Mouse (Mus musculus): ENCODE measurements at regions not wholly inside any gene's neighbourhood (a gene's known extent, or its start where the extent isn't known, plus 50 kb on each side); places are given as distances from the start of the nearest gene placed in this dataset.

DNA sequence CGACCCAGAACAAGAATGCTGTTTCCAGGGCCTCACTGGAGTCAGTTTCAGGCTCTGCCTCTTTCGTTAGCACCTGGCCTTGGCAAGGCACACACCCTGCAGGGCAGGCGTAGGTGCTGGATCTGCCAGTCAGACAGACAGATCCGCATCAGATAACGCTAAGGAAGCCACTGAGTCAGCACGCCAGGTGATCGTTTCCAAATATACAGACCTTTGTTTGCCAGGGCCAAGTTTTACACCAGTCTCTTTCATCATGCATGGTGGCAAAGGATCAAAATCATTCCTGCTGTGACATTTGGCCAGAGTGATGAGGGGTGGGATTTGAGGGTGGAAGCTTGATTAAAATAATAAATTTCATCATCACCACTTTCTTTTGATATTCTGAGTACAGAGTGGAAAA, 411.0 kb downstream of the Ofcc1 start:
- no peak for DNase-seq (ENCODE audit: low read depth)

DNA sequence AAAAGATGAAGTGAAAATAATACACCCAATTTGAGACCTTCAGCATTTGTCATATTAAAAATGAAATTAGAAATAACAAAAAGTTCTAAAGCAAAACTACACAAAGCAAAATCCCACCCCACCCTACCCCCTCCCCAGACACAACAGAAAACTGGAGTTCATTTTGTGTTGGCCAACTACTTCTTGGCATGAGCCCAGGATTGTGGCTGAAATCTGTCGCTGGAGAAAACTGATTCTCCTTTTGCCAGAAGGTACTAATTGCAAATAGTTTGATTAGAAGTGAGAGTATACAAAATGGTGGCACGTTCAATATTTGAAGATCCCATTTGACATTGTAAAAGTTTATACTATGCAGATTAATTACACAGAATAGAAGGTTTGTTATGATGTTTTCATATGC, 426.0 kb downstream of the Ofcc1 start:
- no peak for DNase-seq (ENCODE audit: low read depth)

DNA sequence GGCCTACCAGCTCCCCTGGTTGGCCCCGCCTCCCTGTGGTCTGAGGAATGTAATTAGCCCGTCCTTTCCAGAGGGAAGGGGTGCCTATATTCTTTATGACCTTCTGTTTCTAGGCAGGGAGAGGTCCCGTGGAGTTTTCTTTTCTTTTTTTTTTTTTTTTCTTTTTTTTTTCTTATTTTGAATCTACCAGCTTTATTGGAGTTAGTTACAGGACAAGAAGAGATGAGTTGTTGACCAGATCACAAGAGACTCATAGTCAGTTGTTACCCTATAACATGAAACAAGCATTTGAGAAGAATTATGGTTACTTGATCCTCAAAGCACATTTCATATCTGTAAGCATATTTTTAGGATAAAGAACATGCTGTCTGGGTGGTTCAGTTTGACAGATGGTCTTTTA, 429.8 kb downstream of the Ofcc1 start:
- DNase-seq (ENCODE audit: low read depth), result no peak

DNA sequence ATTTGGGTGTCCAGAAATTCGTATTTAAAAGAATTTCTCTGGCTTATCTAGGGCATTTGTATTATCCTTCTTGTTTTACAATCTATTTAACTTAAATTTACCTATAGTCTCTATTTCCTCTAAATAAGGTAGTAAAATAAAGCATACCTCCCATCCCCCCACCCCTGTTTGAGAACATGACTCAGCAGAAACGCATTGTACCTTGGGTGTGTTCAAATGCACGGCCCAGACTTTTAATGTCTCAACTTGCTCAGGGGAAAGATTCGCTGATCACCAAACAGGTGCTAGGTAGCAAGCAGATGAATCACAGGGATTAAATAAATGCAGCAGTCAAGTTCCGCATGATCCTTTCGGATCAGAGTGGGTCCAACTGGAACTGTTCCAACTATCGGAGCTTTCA, 432.7 kb downstream of the Ofcc1 start:
- DNase-seq (ENCODE audit: low read depth), result no peak

DNA sequence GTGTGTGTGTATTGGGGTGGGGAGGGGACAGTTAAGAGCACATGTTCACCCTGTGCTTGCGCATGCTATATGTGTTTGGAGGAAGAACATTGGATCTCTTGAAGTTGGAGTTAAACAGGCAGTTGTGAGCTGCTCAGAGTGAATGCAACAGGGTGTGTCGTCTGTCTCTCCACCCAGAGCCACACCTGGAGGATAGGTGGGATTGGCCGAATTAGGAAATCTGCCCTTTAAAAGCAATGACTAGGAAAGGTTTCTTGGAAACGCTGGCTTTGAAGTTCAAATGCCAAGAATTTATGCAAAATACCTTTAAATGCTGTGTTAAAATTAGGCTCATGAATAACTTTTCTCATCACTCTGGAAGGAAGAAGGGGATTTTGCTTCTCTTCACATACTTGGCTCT, 436.9 kb downstream of the Ofcc1 start:
- DNase-seq (ENCODE audit: low read depth), result no peak

DNA sequence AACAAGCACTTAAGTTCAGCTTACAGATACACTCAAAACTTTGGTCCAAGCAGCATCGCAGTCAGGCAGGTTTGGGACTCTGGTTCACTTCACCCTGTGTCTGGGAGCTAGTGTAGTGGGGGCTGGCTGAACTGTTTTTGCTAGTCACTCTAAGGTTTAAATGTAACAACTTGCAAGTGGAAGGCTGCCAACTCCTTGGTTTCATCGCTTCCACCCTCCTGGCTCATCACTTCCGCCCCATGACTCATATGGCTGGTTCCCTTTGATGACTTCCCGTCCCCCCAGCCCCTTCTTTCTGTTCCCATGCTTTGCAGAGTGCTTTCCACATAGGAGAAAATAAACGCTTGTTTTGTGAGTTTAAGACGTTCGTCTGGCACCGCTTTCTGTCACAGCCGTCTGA, 438.1 kb downstream of the Ofcc1 start:
- DNase-seq (ENCODE audit: low read depth), result peak; percentile 95

DNA sequence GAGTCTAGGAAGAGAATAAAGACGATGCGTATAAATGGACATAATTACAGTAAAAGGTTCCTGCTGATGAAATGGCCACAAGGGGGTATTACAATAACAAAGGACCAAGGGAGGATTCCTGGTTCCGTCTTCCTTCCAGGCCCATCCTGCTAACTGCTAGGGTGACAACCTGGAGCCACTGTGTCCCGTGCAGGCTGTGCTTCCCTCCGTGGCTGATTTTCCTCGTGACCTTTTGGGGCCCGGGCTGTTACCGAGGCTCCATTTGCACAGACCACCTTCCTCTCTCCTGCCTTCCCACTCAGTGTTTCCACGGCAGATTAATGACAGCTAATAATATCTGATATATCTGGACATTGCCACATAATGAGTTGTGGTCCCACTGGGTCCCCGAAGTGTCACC, 453.5 kb downstream of the Ofcc1 start:
- no peak for DNase-seq (ENCODE audit: low read depth)

DNA sequence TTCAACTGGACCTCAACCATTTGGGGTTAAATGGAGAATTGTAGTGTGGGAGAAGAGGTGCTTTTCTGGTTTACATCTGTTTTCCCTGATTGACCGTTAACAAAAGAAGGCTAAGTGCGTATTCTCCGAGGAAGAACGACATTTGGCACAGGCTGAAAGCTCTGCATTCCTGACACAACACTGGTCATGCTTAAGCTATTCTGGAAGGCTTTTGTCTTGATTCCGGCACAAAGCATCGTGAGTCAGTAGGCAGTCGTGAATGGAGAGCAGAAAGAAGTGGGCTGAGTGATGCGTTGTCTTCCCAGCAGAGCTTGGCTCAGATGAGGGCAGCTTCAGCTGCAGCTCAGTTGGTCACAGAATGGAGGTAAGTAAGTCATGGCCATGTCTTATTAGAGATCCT, 457.0 kb downstream of the Ofcc1 start:
- no peak for DNase-seq (ENCODE audit: low read depth)

DNA sequence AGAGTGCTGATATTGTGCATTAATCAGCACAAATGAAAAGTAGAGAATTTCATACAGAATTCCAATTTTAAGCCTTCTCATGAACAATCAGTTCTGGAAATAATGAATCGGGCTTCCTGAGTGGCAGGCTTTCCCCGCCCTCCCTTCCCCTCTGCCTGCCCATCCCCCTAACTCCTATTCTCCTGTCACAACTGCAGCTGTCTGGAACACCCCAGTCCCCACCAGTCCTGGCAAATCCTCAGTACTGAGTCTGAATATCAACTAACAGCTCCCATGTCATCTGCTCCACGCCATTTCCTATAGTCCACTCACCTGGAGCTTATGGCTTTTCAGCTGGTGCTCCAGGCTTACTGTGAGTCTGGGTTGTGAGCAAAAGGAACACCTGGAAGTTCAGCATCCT, 457.9 kb downstream of the Ofcc1 start:
- DNase-seq (ENCODE audit: low read depth), result no peak

DNA sequence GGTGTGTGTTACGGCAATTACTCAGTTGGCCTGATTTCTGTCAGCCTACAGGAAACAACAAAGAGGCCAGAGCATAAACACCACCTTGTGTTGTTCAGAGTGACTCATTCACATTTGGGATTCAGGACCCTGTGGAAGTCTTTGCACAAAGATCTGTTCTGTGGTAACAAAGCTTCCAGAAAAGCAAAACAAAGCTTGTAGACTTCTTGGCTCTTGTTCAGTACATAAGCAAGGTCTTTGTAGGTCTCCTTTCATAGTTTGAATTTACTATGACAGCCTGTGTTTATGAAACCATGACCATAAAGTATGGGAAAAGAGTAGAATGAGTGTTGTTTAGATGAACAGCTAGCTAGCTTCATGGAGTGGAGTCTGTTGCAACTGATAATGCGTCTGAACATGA, 461.9 kb downstream of the Ofcc1 start:
- DNase-seq (ENCODE audit: low read depth), result no peak

DNA sequence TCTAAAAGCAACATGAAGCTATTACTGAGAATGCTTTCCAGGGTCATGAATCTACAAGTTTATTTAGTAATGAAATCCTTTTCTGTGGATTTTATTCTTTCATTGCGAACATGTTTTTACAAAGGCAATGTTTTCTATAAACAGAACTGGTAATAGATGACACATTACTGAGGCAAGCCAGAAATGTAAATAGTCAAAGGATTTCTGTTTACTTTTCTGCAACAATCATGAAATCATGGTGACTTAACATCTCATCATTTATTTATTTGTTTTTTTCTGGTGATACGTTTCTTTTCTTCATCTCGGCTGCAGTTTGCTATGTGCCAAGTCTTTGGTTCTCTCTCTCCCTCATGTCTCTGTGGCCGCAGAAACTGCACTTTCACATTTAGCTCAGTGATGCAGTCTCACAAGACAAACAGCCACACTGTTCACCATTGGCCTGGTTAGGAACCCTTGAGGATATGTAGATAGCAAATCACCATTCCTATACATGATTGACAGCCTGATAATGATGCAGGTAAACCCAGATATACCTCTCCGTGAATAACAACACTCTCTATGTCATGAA, 462.8 kb downstream of the Ofcc1 start:
- DNase-seq (ENCODE audit: low read depth), result no peak

DNA sequence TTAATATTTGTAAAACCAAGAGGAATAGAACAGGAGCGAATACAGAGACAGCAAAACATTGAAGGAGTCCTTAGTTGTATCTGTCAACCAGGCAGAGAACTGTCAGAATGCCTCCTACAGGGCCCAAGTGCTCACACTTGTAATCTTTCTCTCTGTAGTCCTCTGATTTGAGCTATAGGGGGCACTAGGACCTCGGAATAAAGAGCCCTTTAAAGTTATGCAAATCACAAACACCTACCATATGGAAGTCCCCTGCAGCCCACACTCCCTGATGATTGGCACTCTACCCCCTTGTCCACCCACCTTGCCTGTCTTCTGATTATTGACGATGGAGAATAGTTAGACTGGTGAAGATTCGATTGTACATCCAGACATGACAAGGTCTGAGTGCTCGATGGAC, 467.1 kb downstream of the Ofcc1 start:
- peak; percentile 54 for DNase-seq (ENCODE audit: low read depth)

DNA sequence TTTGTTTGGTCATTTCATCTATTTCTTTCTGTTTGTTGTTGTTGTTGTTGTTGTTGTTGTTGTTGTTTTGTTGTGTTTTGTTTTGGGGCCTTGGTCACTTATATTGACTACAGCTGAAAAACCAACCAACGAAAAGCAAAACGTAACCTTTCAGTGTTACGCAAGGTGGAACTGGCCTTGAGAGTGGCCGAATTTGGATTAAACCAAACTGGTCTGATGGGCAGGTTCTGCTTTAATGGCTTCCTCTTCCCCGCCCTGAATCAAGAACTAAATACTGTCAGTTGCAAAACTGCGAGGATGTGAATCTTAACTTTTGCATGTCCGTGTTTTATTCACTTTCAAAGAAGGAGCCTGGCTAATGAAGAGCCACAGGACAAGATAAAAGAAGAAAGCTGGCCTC, 480.2 kb downstream of the Ofcc1 start:
- DNase-seq (ENCODE audit: low read depth), result peak; percentile 54

DNA sequence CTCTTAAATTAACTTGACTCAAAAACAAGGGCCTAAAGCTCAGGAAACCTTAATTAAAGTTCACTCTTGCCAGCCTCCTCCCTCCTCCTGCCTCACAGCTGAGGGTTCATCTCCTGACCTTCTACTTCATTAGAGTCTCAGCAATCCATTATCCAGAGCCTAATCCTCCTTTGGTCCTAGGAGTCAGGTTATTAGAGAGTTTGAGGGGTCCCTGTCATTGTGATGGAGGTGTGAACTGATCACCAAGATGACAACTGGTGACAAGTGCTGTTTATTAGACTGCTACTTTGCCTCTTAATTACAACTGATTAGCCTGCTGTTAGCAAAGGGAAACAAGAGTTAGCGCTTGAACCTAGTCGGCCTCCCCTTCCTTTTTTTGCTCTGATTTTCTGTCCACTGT, 481.1 kb downstream of the Ofcc1 start:
- DNase-seq (ENCODE audit: low read depth), result no peak

DNA sequence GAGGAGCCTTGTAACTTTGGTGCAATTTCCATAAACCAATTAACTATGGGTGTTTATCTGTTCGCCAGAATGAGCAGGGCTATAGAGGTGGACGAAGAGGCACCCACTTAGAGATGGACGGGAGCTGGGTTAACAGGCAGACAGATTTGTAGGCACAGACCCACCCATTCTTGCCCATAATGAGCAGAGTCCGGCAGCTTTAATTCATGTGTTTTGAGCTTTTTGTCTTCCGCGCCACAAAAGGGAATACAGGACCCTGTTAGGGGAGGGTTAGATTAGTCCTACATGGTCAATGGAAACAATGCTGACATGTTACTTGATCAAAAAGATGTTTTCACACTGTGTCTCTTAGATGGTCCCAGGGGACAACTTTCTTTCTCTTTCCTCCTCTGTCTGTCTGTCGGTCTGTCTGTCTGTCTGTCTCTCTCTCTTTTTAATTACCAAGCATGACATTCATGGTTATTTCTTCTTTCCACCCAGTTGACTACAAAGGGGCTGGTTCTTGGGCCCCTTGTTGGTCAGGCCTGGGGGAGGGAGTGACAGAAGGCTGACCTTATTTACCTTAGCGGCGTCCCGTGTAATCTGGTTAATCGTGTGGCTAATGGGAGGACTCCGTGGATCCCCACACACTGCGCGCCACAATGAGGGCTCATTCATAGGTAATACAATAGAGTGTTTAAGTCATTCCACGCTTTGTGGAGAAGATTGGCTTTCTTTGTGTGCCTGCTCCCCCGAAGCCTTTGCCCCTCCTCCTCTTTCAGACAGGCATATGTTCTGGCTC, 483.7 kb downstream of the Ofcc1 start:
- DNase-seq (ENCODE audit: low read depth), result no peak

DNA sequence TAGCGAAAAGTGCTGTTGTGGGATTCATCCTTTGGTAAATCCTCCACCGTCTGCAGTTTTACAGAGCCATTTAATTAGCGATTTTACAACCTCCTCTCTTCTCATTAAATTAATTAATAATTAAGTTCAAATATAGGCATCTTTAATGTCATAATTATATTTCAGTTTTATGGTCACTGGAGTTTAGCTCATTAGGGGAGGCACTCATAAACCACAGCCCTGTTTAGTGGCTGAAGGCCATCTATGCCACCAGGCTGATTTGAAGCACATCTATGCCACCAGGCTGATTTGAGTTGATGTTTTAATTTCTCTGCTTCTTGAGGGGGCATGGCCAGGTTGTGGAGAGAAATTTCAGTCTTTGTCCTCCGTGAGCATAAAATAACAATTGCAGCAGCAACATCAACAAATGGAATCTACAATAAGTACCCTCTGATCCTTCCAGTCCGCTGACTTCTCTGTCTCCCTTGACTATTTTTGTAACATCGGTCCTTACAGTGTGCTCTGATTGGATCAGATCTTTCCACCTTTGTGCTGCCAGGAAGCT, 508.9 kb downstream of the Ofcc1 start:
- DNase-seq (ENCODE audit: low read depth), result no peak

DNA sequence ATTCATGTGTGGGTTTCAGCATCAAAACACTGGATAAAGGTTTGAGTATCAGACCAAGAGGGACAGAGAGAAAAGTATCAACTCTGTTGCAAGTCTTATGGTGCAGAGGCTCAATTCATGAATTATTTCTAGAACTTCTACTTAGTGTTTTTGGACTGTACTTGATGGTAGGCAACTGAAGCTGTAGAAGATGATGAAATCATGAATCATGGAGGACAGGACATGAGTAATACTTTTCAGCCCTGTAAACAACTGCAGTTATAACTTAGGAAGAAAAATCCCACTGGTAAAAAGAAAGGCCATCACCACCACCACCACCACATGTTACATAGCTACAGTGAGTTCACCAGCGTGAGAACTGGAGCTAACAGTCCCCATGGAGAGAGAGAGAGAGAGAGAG, 511.9 kb downstream of the Ofcc1 start:
- DNase-seq (ENCODE audit: low read depth), result peak; percentile 93

DNA sequence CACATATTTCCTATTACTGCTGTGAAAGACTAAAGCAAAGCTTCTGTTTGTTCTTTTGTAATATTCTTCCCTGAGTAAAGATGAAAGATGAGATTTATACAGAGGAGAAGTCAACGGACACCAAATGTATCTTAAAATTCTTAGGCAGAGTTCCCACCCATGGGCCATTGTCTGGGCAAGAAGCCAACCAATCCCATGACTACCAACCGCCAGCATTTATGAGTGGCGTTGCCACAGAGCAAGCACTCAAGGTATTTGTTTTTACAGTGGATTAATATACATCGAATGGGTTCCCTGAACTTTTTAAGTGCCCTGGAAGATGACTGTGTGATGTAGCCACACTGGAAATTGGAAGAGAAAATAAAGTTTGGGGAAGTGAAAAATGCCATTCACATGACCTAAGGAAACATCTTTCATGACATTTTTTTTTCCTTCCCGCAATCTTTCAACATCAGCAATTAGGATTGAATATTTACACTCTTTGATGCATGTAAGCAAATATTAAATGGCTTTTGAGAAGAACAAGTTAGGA, 525.1 kb downstream of the Ofcc1 start:
- DNase-seq (ENCODE audit: low read depth), result peak; percentile 9

DNA sequence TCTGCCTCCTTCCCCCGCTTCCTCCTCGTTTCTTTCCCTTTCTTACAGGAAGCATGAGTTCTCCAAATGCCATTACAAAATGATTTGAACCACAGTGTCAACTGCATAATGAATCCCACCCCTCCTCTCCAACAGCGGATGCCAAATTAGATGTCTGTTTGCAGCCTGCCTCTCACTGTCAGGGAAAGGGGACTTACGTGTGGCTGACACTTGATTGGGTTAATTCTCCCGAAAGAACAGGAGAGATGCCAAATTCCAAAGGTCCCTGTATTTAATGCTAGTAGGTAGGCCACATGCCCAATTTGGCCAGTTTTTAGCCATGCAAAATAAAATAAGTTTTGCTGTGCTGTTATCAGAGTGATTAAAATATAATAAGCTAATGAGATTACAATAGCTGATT, 525.9 kb downstream of the Ofcc1 start:
- no peak for DNase-seq (ENCODE audit: low read depth)

DNA sequence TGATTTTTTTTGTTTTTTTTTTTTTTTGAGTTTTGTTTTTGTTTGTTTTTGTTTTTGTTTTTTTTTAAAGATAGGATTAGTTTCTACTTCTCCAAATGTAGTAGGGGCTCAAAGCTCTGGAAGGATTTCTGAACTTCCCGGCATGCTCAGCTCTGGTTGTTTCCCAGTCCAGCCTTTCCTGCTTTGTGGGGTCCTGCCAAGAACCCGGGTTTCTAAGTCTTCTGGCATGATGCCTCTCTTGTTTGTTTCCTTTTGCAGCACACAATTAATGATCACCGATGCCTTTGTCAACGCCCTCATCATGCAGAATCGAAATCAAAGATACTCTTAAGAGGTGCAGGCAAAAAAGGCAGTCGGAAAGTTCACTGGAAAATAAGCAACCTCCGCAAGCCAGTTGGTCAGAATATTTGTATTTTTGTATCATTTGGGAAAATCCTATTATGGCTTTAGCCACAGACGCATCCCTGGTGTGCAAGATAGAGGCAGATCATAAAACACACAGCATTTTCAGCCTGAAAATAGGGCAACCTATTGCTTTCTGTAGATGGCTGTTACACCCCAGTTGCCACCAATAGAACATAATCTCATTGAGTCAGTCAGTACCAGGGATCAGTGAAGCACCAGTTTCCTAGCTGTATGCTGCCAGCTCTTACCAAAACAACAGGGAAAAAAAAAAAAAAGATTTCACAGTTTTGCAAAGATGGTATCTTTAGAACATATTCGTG, 526.6 kb downstream of the Ofcc1 start:
- no peak for DNase-seq (ENCODE audit: low read depth)

DNA sequence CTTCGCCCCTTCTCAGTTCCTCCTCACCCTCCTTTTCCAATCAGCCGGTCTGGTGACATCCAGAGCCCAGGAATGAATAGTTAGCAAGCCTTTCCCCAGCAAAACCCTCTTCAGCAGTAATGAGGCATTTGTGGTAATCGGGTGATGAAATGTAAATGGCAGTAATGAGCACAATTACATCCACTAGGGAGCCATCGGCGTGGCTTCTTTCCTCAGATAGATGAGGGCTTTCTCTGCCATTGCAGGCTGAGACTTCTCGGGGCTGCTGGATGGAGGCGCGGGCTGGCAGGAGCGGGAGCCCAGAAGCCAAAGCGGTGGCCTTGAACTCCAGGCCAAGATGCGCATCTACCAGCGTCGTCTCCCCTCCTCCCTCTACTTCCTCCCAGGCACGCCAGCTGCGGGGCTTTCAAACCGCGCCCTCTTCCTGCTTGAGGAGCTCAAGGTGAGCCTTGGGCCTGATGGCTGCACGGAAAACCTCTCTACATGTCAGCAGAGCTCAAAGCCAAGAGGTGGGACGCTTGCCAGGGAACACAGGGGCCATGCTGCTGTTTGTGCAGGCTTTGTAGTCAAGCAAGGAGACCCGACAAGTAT, 537.2 kb downstream of the Ofcc1 start:
- peak; percentile 60 for DNase-seq (ENCODE audit: low read depth)

DNA sequence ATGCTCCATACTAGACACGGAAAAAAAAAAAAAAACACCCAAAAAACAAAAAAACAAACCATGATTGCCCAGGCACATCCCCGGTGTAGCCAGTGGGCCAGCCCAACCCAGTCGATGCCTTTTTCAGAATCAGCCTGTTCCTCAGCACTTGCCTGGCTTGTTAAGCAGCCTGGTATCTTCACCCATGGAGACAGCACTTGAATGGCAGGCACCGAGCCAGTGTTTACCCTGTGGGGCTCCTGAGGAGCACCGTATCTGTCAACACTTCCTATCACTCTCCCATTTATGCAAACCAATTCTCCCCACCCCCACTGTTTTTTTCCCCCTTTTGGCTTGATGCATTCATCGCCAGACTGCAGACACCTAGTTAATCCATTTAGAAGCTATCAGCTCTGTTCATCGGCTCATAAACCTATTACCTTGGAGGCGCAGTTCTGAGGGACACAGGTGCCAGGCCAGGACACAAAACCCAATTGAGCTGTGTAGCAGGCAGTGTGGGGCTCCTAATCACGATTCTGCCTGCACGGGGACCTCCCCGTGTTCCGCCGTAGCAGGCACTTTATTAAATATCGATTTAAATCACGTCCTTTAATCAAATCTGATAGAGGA, 537.8 kb downstream of the Ofcc1 start:
- DNase-seq (ENCODE audit: low read depth), result no peak

All from 416B (cell line).